Mouse (Mus musculus): Measurements from ENCODE around the gene Fbxo47. TPM values are rescaled to one million over a fixed set of nuclear protein-coding genes. Genes with fewer than 3 reads are reported as not detected.
"Not testable (repeated sequence)": the region's sequence is repeated elsewhere in the genome, so short reads cannot be mapped to it uniquely, and the experiment has no call there.

The Fbxo47 gene
- polyA plus RNA-seq, 1 experiment from 2014 or later = 0.66 TPM

DNA sequence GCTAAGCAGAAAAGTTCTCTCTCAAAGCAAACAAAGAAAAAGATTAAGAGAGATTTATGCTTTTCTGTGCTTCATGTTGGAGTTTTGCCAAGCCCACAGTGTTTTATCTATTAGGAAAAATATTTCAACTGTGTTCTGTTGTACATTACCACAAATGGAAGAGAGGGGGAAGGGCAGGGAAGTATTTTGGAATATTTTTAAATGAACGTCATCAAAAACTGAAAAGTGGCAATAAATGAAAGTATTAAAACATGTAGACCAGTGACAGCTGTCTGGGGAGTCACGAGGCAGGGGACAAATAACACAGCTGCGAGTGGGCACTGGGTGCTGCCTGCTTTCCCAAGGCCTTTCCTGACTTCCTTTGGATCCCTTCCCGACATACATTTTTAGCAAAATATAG lies 12.7 kb upstream of the Fbxo47 start:
- H3K9ac ChIP-seq (ENCODE audit: low read depth, low read length) = no peak overlapping the region
- no peaks in the 10 kb centered on the region for H3K9me3 ChIP-seq (replicated peaks; ENCODE audit: control insufficient read depth, low read length)
- H3K4me1 ChIP-seq (ENCODE audit: control insufficient read depth, insufficient read depth, low read length) = no peaks in the 10 kb centered on the region
- no peaks in the 10 kb centered on the region for H3K36me3 ChIP-seq (ENCODE audit: control insufficient read depth, insufficient read depth, low read length)
- no peak overlapping the region for H3K4me2 ChIP-seq
- H3K27me3 ChIP-seq (ENCODE audit: control insufficient read depth, insufficient read depth, low read length) = no peaks in the 10 kb centered on the region
- no peak for ATAC-seq (replicated peaks; ENCODE audit: insufficient number of reproducible peaks, low FRiP score, low TSS enrichment)
- no peak overlapping the region for H3K4me3 ChIP-seq (ENCODE audit: low read depth, low read length)
- no peak overlapping the region for H3K27ac ChIP-seq (ENCODE audit: low read depth, low read length)
- 72% methylated on average over 4 of the region's 4 CpGs for WGBS (ENCODE audit: insufficient replicate concordance)

GRCm38 (mm10) chr11:97891821-97892220 lies 7.9 kb upstream of the Fbxo47 start:
- 71% methylated on average over 5 of the region's 5 CpGs for WGBS (ENCODE audit: insufficient replicate concordance)
- Histone ChIP-seq H3K9ac (ENCODE audit: low read depth, low read length) (no peak overlapping the region), H3K36me3 (ENCODE audit: control insufficient read depth, insufficient read depth, low read length) (no peaks in the 10 kb centered on the region), H3K4me1 (ENCODE audit: control insufficient read depth, insufficient read depth, low read length) (no peaks in the 10 kb centered on the region), H3K9me3 (replicated peaks; ENCODE audit: control insufficient read depth, low read length) (no peaks in the 10 kb centered on the region), H3K27ac (ENCODE audit: low read depth, low read length) (no peak overlapping the region), H3K27me3 (ENCODE audit: control insufficient read depth, insufficient read depth, low read length) (no peaks in the 10 kb centered on the region), H3K4me3 (ENCODE audit: low read depth, low read length) (no peak overlapping the region), H3K4me2 (no peak overlapping the region)
- no peak for ATAC-seq (replicated peaks; ENCODE audit: insufficient number of reproducible peaks, low FRiP score, low TSS enrichment)

DNA sequence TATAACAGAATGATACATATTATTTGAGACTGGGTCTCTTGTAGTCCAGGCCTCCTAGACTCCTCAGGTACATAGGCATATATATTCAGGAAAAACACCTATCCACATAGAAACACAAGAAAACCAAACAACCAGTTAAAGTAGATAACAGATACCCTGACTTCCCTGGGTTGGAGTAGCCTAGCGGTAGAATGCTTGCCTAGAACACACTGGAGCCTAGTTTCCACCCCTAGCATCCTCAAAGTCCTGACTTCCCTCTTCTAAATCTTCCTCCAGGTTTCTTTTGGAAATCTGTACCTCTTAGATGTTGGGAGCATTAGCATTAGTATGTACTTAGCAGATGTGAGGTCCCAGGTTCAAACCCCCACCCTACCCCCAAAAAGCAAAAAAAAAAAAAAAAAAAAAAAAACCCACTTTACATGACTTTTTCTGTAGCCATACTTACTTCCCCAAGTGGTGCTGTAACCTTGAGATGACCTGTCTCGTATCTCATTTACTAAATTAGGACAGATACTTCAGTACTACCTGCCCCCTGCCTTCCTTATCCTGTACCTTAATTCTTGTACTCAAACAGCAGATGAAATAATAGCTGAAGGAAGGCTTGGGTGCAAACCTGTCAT lies 1.5 kb upstream of the Fbxo47 start:
- H3K27me3 ChIP-seq (ENCODE audit: control insufficient read depth, insufficient read depth, low read length) = no peaks in the 10 kb centered on the region
- no peaks in the 10 kb centered on the region for H3K4me1 ChIP-seq (ENCODE audit: control insufficient read depth, insufficient read depth, low read length)
- H3K9ac ChIP-seq (ENCODE audit: low read depth, low read length) = no peak overlapping the region
- ATAC-seq (replicated peaks; ENCODE audit: insufficient number of reproducible peaks, low FRiP score, low TSS enrichment) = no peak
- WGBS (ENCODE audit: insufficient replicate concordance) = 89% methylated on average over 2 of the region's 2 CpGs
- no peak overlapping the region for H3K27ac ChIP-seq (ENCODE audit: low read depth, low read length)
- no peaks in the 10 kb centered on the region for H3K9me3 ChIP-seq (replicated peaks; ENCODE audit: control insufficient read depth, low read length)
- H3K4me3 ChIP-seq (ENCODE audit: low read depth, low read length) = peak overlapping the region; percentile 61; the same call in 1 of the 2 replicates
- no peak overlapping the region; the same call in 1 of the 2 replicates for H3K4me2 ChIP-seq
- no peaks in the 10 kb centered on the region for H3K36me3 ChIP-seq (ENCODE audit: control insufficient read depth, insufficient read depth, low read length)

- Histone ChIP-seq H3K27ac (ENCODE audit: low read depth, low read length) (peak overlapping the region; percentile 80), H3K4me3 (ENCODE audit: low read depth, low read length) (peak overlapping the region; percentile 61), H3K9ac (ENCODE audit: low read depth, low read length) (peak overlapping the region; percentile 65; the same call in 1 of the 2 replicates), H3K27me3 (ENCODE audit: control insufficient read depth, insufficient read depth, low read length) (no peaks in the 10 kb centered on the region), H3K36me3 (ENCODE audit: control insufficient read depth, insufficient read depth, low read length) (no peaks in the 10 kb centered on the region), H3K4me1 (ENCODE audit: control insufficient read depth, insufficient read depth, low read length) (no peaks in the 10 kb centered on the region), H3K4me2 (peak overlapping the region; percentile 61), H3K9me3 (replicated peaks; ENCODE audit: control insufficient read depth, low read length) (no peaks in the 10 kb centered on the region)
- no peak for ATAC-seq (replicated peaks; ENCODE audit: insufficient number of reproducible peaks, low FRiP score, low TSS enrichment)
- 22% methylated on average over 7 of the region's 7 CpGs for WGBS (ENCODE audit: insufficient replicate concordance)
Observed at GRCm38 (mm10) chr11:97884601-97885185, 739 bp upstream of the Fbxo47 start.

GRCm38 (mm10) chr11:97883542-97883917 lies 424 bp downstream of the Fbxo47 start:
- Histone ChIP-seq H3K9me3 (replicated peaks; ENCODE audit: control insufficient read depth, low read length) (no peaks in the 10 kb centered on the region), H3K4me3 (ENCODE audit: low read depth, low read length) (peak overlapping the region; percentile 61), H3K4me1 (ENCODE audit: control insufficient read depth, insufficient read depth, low read length) (no peaks in the 10 kb centered on the region), H3K27me3 (ENCODE audit: control insufficient read depth, insufficient read depth, low read length) (no peaks in the 10 kb centered on the region), H3K4me2 (peak overlapping the region; percentile 61), H3K9ac (ENCODE audit: low read depth, low read length) (peak overlapping the region; percentile 70), H3K27ac (ENCODE audit: low read depth, low read length) (peak overlapping the region; percentile 85), H3K36me3 (ENCODE audit: control insufficient read depth, insufficient read depth, low read length) (no peaks in the 10 kb centered on the region)
- ATAC-seq (replicated peaks; ENCODE audit: insufficient number of reproducible peaks, low FRiP score, low TSS enrichment) = peak; percentile 72
- 6% methylated on average over 26 of the region's 26 CpGs for WGBS (ENCODE audit: insufficient replicate concordance)

DNA sequence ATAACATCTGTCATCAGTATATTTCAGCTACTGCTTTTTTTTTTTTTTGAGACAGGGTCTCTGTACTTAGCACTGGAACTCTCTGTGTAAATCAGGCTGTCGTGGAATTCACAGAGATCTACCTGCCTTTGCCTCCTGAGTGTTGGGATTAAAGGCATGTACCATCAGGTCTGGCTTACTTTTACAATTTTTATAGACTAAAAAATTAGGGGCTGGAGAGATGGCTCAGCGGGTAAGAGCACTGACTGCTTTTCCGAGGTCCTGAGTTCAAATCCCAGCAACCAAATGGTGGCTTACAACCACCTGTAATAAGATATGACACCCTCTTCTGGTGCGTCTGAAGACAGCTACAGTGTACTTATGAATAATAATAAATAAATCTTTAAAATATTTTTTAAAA lies 3.6 kb downstream of the Fbxo47 start:
- H3K4me3 ChIP-seq (ENCODE audit: low read depth, low read length) = no peak overlapping the region
- H3K4me2 ChIP-seq = no peak overlapping the region
- no peaks in the 10 kb centered on the region for H3K36me3 ChIP-seq (ENCODE audit: control insufficient read depth, insufficient read depth, low read length)
- no peaks in the 10 kb centered on the region for H3K27me3 ChIP-seq (ENCODE audit: control insufficient read depth, insufficient read depth, low read length)
- no peaks in the 10 kb centered on the region for H3K9me3 ChIP-seq (replicated peaks; ENCODE audit: control insufficient read depth, low read length)
- no peaks in the 10 kb centered on the region for H3K4me1 ChIP-seq (ENCODE audit: control insufficient read depth, insufficient read depth, low read length)
- no peak overlapping the region for H3K27ac ChIP-seq (ENCODE audit: low read depth, low read length)
- no peak overlapping the region for H3K9ac ChIP-seq (ENCODE audit: low read depth, low read length)
- 89% methylated on average over 4 of the region's 4 CpGs for WGBS (ENCODE audit: insufficient replicate concordance)
- ATAC-seq (replicated peaks; ENCODE audit: insufficient number of reproducible peaks, low FRiP score, low TSS enrichment) = no peak

- ATAC-seq (replicated peaks; ENCODE audit: insufficient number of reproducible peaks, low FRiP score, low TSS enrichment) = no peak
- H3K4me1 ChIP-seq (ENCODE audit: control insufficient read depth, insufficient read depth, low read length) = no peaks in the 10 kb centered on the region
- H3K27ac ChIP-seq (ENCODE audit: low read depth, low read length) = no peak overlapping the region
- no peak overlapping the region for H3K4me3 ChIP-seq (ENCODE audit: low read depth, low read length)
- no peak overlapping the region for H3K9ac ChIP-seq (ENCODE audit: low read depth, low read length)
- H3K36me3 ChIP-seq (ENCODE audit: control insufficient read depth, insufficient read depth, low read length) = no peaks in the 10 kb centered on the region
- no peaks in the 10 kb centered on the region for H3K9me3 ChIP-seq (replicated peaks; ENCODE audit: control insufficient read depth, low read length)
- H3K4me2 ChIP-seq = no peak overlapping the region
- no peaks in the 10 kb centered on the region for H3K27me3 ChIP-seq (ENCODE audit: control insufficient read depth, insufficient read depth, low read length)
- 79% methylated on average over 2 of the region's 2 CpGs for WGBS (ENCODE audit: insufficient replicate concordance)
Observed at GRCm38 (mm10) chr11:97877341-97877740, 6.6 kb downstream of the Fbxo47 start.

GRCm38 (mm10) chr11:97874396-97874795 lies 9.6 kb downstream of the Fbxo47 start:
- ATAC-seq (replicated peaks; ENCODE audit: insufficient number of reproducible peaks, low FRiP score, low TSS enrichment) = no peak
- Histone ChIP-seq H3K4me2 (no peak overlapping the region), H3K4me3 (ENCODE audit: low read depth, low read length) (no peak overlapping the region), H3K27ac (ENCODE audit: low read depth, low read length) (no peak overlapping the region), H3K9ac (ENCODE audit: low read depth, low read length) (no peak overlapping the region), H3K4me1 (ENCODE audit: control insufficient read depth, insufficient read depth, low read length) (no peaks in the 10 kb centered on the region), H3K27me3 (ENCODE audit: control insufficient read depth, insufficient read depth, low read length) (no peaks in the 10 kb centered on the region), H3K9me3 (replicated peaks; ENCODE audit: control insufficient read depth, low read length) (no peaks in the 10 kb centered on the region), H3K36me3 (ENCODE audit: control insufficient read depth, insufficient read depth, low read length) (no peaks in the 10 kb centered on the region)
- WGBS (ENCODE audit: insufficient replicate concordance) = 90% methylated on average over 1 of the region's 1 CpGs

GRCm38 (mm10) chr11:97872378-97872777 lies 11.6 kb downstream of the Fbxo47 start:
- 80% methylated on average over 5 of the region's 5 CpGs for WGBS (ENCODE audit: insufficient replicate concordance)

More at GRCm38 (mm10) chr11:97872378-97872777, 11.6 kb downstream of the Fbxo47 start:
- not testable (repeated sequence) for H3K9me3 ChIP-seq (replicated peaks; ENCODE audit: control insufficient read depth, low read length); ATAC-seq (replicated peaks; ENCODE audit: insufficient number of reproducible peaks, low FRiP score, low TSS enrichment); H3K27ac ChIP-seq (ENCODE audit: low read depth, low read length); H3K4me3 ChIP-seq (ENCODE audit: low read depth, low read length); H3K27me3 ChIP-seq (ENCODE audit: control insufficient read depth, insufficient read depth, low read length); H3K4me2 ChIP-seq; H3K36me3 ChIP-seq (ENCODE audit: control insufficient read depth, insufficient read depth, low read length); H3K4me1 ChIP-seq (ENCODE audit: control insufficient read depth, insufficient read depth, low read length); H3K9ac ChIP-seq (ENCODE audit: low read depth, low read length)
